Mouse (Mus musculus): ENCODE results near the gene Magi2. TPM values are rescaled to one million over a fixed set of nuclear protein-coding genes. Genes with fewer than 3 reads are reported as not detected.
A peak's percentile ranks its signal among the peaks of the same experiment; 100 is the strongest.

Magi2 gene
- total RNA-seq, 2 experiments from 2014 or later: 139 to 145 TPM

DNA sequence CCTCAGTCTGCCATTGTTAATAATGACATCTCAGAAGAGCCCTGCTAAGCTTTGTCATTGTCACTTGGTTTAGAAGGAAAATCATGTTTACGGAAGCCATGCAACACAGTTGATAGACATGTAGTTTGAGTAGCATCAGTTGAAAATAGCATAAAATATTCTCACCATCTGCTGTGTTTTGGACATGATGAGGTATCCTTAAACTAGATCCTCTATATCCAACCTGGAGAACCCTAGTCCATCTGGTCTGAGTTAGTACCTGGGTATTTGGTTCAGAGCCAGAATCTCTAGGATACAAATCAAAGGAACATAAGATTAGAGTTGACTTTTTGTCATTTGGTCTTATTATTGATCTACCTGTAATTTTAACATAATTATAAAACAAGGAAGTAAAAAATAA, 385.0 kb downstream of the Magi2 start:
- DNase-seq (ENCODE audit: extremely low spot score in 1 of 2, low spot score in 2 of 2): no peak
- Histone ChIP-seq H3K27ac (no peak overlapping the region), H3K4me3 (no peak overlapping the region)
- no peak for TF ChIP-seq CTCF (IDR thresholded peaks at IDR 0.05)
- intact Hi-C loops (cut with DNase I): no loop called here

DNA sequence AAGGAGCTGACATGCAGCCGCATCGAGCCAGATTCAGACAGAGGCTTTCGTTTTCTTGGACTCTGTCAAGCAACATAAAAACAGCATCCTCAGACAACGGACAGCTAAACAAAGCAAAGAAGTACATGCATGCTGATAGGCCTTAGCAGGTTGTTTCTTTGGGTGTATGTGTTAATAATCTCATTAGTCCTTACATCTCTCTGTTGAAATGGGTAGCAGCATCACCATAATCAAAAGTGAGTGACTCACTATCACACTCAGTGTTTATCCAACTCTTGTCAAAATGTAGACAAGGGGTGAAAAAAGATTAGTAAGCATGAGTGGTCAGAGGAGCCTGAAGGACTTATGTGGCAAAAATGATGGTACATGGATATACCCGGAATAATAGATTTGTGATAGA, 394.8 kb downstream of the Magi2 start:
- Histone ChIP-seq H3K27ac (no peak overlapping the region), H3K4me3 (no peak overlapping the region)
- intact Hi-C loops (cut with DNase I): no loop called here
- no peak for DNase-seq (ENCODE audit: extremely low spot score in 1 of 2, low spot score in 2 of 2)
- TF ChIP-seq CTCF (IDR thresholded peaks at IDR 0.05): no peak

DNA sequence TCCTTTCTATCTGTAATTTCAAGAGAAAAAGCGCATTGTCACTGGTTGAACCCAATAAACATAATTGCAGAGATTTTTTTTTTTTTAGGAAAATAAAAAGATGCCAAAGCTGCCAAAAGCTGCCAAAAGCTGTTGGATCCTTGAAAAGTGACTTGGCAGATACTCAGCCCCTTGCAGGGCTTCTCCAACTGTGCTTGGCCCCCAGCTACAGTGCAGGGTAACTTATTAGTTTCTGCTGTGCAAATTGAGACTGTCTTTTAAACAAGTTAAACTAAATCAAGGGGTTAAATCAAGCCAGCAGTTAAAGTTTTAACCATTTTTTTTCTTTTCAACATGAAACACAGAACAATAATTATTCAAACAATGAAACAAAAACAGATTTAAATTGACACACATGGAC, 407.1 kb downstream of the Magi2 start:
- DNase-seq (ENCODE audit: extremely low spot score in 1 of 2, low spot score in 2 of 2): no peak
- intact Hi-C loops (cut with DNase I): no loop called here

DNA sequence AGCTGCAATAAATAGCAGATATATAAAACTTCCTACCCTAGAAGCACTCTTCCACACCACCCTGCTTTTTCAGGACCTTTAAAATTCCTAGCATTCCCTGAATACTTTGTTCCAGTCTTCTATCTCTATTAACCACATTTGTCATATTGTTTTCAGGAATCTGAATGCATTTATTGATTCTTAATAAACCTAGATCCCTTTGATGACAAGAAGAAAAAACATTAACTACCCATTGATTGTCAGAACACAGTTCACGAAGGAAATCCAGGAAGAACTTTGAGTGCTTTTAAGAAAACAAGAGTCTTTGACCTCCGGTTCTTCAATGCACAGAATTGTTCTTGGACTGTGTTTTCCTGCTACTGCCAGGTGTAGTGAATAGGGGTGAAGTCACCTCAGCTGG, 411.0 kb downstream of the Magi2 start:
- Histone ChIP-seq H3K27ac (no peak overlapping the region), H3K4me3 (no peak overlapping the region)
- no peak for DNase-seq (ENCODE audit: extremely low spot score in 1 of 2, low spot score in 2 of 2)
- intact Hi-C loops (cut with DNase I): no loop called here
- TF ChIP-seq CTCF (IDR thresholded peaks at IDR 0.05): no peak

More for the DNA sequence above, 407.1 kb downstream of the Magi2 start:
- no peak for TF ChIP-seq CTCF (IDR thresholded peaks at IDR 0.05)
- H3K4me3 ChIP-seq: no peak overlapping the region
- no peak overlapping the region for H3K27ac ChIP-seq

DNA sequence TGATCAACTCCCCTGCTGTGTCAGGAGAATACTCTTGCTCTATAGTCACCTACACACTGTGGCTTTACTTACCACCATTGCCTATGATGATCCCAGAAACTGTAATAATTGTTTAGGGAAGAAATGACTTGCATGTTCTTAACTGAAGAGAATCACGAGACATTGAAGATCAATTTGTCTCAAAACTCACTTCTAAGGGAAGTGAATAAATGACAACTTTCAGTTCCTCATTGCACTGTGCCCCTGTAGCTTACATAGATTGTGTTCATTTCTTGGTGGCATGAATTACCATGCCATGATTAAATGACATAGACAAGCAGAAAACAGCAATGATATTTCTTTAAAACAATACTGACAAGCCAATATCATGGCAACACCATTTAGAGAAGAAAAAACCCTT, 429.1 kb downstream of the Magi2 start:
- no peak overlapping the region for H3K4me3 ChIP-seq
- intact Hi-C loops (cut with DNase I): no loop called here
- no peak for TF ChIP-seq CTCF (IDR thresholded peaks at IDR 0.05)
- DNase-seq (ENCODE audit: extremely low spot score in 1 of 2, low spot score in 2 of 2): no peak
- no peak overlapping the region for H3K27ac ChIP-seq

DNA sequence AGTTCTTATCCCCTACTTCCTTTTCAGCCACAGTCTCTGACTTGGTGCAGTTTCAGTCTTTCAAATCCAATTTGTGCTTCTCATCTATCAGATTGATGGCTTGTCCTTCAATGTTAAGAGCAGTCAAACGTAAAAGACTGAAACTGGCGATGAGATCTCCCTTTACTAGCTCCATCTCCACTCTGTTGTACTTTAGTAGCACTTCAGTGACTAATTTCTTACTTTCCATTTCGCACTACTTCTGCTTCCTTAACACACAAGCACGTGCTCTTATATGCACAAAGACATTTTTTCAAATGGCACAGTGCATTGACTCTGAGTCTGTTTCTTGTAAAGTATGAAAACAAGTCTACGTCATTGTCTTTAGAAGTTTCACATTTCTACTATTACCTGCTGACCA, 439.6 kb downstream of the Magi2 start:
- intact Hi-C loops (cut with DNase I): no loop called here
- Histone ChIP-seq H3K4me3 (no peak overlapping the region), H3K27ac (no peak overlapping the region)
- DNase-seq (ENCODE audit: extremely low spot score in 1 of 2, low spot score in 2 of 2): no peak
- TF ChIP-seq CTCF (IDR thresholded peaks at IDR 0.05): no peak

DNA sequence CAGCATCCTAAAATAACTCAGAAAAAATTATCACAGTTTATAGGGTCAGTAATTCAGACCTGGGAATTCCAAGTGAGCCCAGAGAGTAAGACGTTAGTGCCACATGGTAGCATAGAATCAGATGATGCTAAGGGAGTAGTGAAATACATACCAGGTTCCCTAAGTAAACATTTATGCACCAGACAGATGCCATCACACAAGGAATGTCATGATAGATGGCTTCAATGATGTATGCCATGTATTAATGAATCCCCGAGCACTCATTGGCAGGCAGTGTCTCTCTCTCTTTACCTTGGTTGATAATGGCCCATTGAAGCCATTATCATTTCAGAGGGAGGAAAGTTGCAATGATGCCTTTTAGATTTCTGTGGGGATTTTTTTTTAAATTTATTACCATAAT, 490.5 kb downstream of the Magi2 start:
- H3K27ac ChIP-seq: no peak overlapping the region
- no peak for TF ChIP-seq CTCF (IDR thresholded peaks at IDR 0.05)
- intact Hi-C loops (cut with DNase I): no loop called here

DNA sequence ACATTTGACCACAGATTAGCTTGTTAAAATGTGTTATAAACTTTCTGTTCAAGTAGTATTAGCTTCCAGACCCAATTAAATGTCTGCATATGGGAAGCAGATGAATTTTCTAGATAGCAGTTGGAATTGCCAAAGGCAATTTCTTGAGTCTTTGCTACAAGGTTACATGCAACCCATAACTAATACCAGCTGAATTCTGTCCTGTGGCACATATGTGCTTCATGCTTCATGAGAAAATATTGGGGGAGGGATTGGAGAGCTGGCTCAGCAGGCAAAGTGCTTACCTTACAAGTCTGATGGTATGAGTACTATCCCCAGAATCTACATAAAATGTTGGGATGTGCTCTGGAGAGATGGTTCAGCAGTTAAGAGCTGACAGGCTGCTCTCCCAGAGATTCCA, 499.4 kb downstream of the Magi2 start:
- intact Hi-C loops (cut with DNase I): no loop called here
- DNase-seq (ENCODE audit: extremely low spot score in 1 of 2, low spot score in 2 of 2): no peak
- Histone ChIP-seq H3K4me3 (no peak overlapping the region), H3K27ac (no peak overlapping the region)
- TF ChIP-seq CTCF (IDR thresholded peaks at IDR 0.05): no peak

More for the DNA sequence above, 490.5 kb downstream of the Magi2 start:
- no peak overlapping the region for H3K4me3 ChIP-seq
- DNase-seq (ENCODE audit: extremely low spot score in 1 of 2, low spot score in 2 of 2): no peak

DNA sequence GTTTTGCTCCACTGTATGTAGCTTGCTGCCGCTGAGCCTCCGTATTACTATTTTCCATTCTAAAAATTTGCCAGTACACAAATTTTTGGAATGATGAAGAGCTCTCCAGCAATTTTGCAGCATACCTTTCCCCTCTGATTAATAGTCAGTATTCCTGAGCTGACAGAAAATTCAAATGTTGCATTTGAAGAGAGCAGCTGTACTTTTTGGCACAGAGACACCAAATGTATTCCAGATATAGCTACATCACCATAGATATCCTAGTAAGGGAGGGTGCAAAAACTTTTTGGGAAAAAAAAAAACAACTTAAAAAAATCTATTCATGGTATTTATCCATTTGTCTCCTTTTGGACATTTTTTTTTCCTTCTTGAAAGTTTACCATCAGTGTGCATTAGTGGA, 518.5 kb downstream of the Magi2 start:
- DNase-seq (ENCODE audit: extremely low spot score in 1 of 2, low spot score in 2 of 2): no peak
- no peak for TF ChIP-seq CTCF (IDR thresholded peaks at IDR 0.05)
- intact Hi-C loops (cut with DNase I): loop anchor here (2.0 to 10.0 kb wide), 3 partner anchors 163 to 221 kb away; no protein-coding TSS in a partner anchor
- H3K27ac ChIP-seq: peak overlapping the region; percentile 83
- H3K4me3 ChIP-seq: 0 out of 2 replicates have a peak overlapping the region, but pooled peaks have one; percentile 4

DNA sequence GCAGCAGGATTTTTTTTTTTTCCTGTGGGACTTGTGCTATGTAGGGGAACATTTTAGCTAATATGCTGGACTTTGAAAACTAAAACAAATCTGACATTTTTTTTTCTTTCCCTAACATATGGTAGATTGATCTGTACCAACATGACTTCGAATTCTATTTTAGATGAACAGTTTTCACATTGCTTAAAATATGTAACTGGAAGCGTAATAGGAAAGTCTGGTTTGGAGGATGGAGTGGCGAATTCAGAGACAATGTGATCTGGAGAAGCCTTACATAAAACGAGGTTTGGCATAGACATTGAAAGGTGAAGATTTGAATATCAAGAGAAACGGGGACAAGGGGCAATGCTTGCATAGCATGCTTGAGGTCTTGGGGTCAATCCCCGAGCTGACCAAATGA, 519.1 kb downstream of the Magi2 start:
- intact Hi-C loops (cut with DNase I): loop anchor here (2.0 to 10.0 kb wide), 3 partner anchors 163 to 221 kb away; no protein-coding TSS in a partner anchor
- DNase-seq (ENCODE audit: extremely low spot score in 1 of 2, low spot score in 2 of 2): peak in 1 of 2 experiments; percentile 16

DNA sequence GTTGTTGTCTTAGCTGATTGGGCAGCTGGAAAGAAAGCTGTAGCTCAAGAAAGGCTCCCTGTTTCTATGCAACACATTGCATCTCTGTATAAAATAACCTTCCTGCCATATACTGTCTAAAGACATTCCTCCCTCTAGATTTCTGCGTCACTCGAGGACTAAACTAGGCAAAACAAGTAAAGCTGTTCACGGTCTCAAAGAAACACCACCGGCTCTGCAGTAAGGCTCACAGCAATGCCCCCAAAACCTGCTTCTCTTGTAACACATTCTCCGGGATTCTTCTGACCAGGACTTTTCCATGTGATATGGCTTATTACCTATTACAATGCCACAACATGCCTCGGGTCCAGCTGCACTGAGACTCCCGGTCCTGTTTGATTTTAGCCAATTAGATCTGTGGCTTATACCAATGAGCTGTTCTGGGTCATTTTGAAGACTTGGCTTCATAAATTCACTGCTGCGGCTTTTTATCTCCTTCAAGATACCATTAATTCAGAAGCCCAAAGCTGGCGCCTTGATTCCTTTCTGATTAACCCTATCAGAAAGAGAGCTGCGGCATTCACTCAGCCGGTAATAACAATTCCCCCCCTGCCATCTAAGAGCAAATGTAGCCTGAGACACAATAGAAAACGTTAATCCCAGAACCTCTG, 520.2 kb downstream of the Magi2 start:
- intact Hi-C loops (cut with DNase I): loop anchor here (5.0 to 10.0 kb wide), 2 partner anchors 195 to 222 kb away; no protein-coding TSS in a partner anchor
- peak; percentile 17 to 29 for DNase-seq (ENCODE audit: extremely low spot score in 1 of 2, low spot score in 2 of 2)
- no peak for TF ChIP-seq CTCF (IDR thresholded peaks at IDR 0.05)
- H3K4me3 ChIP-seq: peak overlapping the region; percentile 40
- peak overlapping the region; percentile 83 for H3K27ac ChIP-seq

More for the DNA sequence above, 519.1 kb downstream of the Magi2 start:
- no peak overlapping the region for H3K4me3 ChIP-seq
- H3K27ac ChIP-seq: peak overlapping the region; percentile 83
- TF ChIP-seq CTCF (IDR thresholded peaks at IDR 0.05): no peak

DNA sequence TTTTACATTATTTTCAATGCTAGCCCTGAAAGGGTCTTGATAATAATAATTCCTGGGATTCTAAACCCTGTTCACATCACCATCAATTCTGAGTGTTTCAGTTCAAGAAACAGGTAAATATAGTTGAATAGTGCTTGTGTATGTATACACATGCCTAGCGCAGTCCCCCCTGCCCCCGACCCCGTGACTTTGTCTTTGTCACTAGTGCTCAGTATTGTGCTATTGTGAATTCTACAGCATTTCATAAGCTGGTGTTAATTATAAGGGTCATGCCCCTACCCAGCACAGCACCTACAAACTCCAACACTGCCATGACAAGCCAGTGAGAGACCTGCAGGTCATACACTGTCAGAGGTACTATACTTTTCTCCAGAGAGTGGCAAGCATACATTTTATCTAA, 520.8 kb downstream of the Magi2 start:
- H3K27ac ChIP-seq: peak overlapping the region; percentile 83
- no peak for TF ChIP-seq CTCF (IDR thresholded peaks at IDR 0.05)
- DNase-seq (ENCODE audit: extremely low spot score in 1 of 2, low spot score in 2 of 2): no peak
- H3K4me3 ChIP-seq: no peak overlapping the region; the same call in 1 of the 2 replicates
- intact Hi-C loops (cut with DNase I): loop anchor here (5.0 to 10.0 kb wide), 2 partner anchors 195 to 223 kb away; no protein-coding TSS in a partner anchor

DNA sequence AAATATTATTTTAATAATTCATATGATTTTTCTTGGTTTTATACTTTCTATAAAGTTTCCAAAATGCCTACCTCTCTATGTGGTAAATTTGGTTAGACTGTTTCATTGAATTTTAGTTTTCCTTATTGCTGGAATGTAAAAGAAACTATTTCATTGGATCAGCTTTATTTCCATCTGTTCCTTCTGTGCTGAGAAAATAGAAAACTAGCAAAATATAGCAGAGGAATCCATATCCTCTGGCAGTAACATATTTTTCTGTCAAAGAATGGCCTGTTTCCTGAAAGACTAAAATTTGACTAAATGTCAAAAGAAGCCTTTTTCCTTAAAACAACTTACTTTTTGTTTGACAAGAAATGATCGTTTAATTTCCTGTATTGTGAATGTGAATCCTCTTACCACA, 552.4 kb downstream of the Magi2 start:
- Histone ChIP-seq H3K27ac (no peak overlapping the region), H3K4me3 (no peak overlapping the region)
- no peak for DNase-seq (ENCODE audit: extremely low spot score in 1 of 2, low spot score in 2 of 2)
- intact Hi-C loops (cut with DNase I): no loop called here
- TF ChIP-seq CTCF (IDR thresholded peaks at IDR 0.05): no peak

All from left cerebral cortex, adult 2 months (tissue).